Mouse (Mus musculus): ENCODE data around the gene Elmsan1. TPM values are rescaled to one million over a fixed set of nuclear protein-coding genes. Genes with fewer than 3 reads are reported as not detected.

Elmsan1 gene
- polyA plus RNA-seq, 1 experiment from 2014 or later, result 8.8 TPM

DNA sequence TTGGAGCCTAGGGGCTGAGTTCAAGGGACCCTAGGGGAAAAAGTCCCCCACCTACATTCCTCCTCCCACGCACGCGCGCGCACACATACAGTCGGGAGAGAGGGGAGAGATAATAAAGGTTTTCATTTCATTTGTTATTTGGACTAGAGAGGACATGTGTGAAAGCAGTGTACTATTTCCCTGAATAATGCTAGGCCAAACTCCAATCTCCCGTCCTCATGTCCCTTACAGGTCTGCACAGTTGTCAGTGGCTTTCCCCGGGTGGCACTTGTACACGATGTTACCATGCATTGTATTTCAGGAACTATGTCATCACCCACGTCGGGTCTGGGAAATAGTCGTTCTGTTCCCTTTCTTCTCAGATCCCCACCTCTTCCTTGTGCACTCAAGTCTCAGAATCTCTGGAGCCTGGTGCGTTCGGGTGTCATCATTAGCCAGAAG is 460 bp upstream of the Elmsan1 start:
- no peak for ATAC-seq (replicated peaks; ENCODE audit: low FRiP score, low TSS enrichment, low read depth)
- Histone ChIP-seq H3K9ac (ENCODE audit: low read length) (peak overlapping the region; percentile 74), H3K27ac (ENCODE audit: low read depth) (peak overlapping the region; percentile 88), H3K4me3 (ENCODE audit: low read depth, low read length) (peak overlapping the region; percentile 58), H3K36me3 (ENCODE audit: control insufficient read depth, insufficient read depth, low read length) (no peaks in the 10 kb centered on the region), H3K9me3 (ENCODE audit: control insufficient read depth, low read length) (no peaks in the 10 kb centered on the region), H3K4me1 (replicated peaks; ENCODE audit: control insufficient read depth, insufficient read depth, low read length) (peaks cover 27% of the 10 kb centered on the region), H3K4me2 (ENCODE audit: low read length) (peak overlapping the region; percentile 76), H3K27me3 (replicated peaks; ENCODE audit: control insufficient read depth, insufficient read depth, low read length) (no peaks in the 10 kb centered on the region)
- DNase-seq (ENCODE audit: low spot score), result no peak
- WGBS, result 8% methylated on average over 14 of the region's 14 CpGs

DNA sequence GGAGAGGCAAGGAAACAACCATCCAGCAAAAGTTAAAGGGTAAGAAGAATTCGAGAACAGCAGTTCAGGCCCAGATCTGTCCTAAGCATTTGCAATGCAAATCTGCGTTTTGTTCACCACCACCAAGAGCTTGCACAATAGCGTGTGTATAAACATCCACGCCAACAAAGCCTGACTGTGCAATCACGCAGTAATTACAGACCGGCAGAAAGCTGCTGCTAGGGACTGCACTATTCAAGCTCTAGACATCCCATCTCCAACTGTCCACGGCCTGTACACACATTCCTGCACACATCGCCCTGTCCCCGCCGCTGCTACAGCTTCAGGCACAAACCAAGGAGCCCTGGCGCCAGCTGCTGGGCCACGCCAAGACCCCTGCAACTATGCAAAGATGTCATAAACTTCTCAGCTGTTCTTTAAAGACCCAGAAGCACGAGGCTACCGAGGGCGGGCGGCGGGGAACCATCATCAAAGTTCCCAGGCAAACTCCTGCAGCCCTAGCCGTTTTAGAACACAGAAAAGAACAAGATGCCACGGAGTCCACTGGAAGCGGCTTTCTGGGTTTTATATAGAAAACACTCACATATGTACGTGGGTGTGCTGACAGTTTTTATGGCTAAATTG is 1.1 kb downstream of the Elmsan1 start:
- H3K9me3 ChIP-seq (ENCODE audit: control insufficient read depth, low read length), result no peaks in the 10 kb centered on the region
- WGBS, result 4% methylated on average over 21 of the region's 21 CpGs
- H3K9ac ChIP-seq (ENCODE audit: low read length), result peak overlapping the region; percentile 74
- H3K27me3 ChIP-seq (replicated peaks; ENCODE audit: control insufficient read depth, insufficient read depth, low read length), result no peaks in the 10 kb centered on the region
- H3K36me3 ChIP-seq (ENCODE audit: control insufficient read depth, insufficient read depth, low read length), result no peaks in the 10 kb centered on the region
- no peak for ATAC-seq (replicated peaks; ENCODE audit: low FRiP score, low TSS enrichment, low read depth)
- DNase-seq (ENCODE audit: low spot score), result peak; percentile 75
- H3K4me2 ChIP-seq (ENCODE audit: low read length), result peak overlapping the region; percentile 76
- peak overlapping the region; percentile 58 for H3K4me3 ChIP-seq (ENCODE audit: low read depth, low read length)
- peaks cover 29% of the 10 kb centered on the region for H3K4me1 ChIP-seq (replicated peaks; ENCODE audit: control insufficient read depth, insufficient read depth, low read length)
- peak overlapping the region; percentile 88 for H3K27ac ChIP-seq (ENCODE audit: low read depth)

DNA sequence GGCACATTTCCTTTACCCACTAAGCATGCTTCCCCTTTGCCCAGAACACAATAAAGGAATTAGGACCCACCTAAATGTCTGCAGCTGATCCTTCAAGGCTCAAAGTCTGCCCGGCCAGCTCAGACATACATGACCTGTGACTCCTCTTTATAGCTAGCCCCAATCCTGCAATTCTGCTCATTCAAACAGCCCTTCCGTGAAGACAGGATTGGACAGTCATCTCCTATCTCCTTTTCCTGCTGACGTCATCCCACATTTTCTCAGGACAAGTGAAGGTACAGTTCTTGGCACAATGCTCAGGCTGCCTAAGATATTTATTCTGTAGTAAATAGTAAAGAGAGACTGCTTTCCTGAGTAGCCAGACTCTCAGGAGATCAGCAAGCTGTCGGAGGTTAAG is 1.6 kb downstream of the Elmsan1 start:
- Histone ChIP-seq H3K36me3 (ENCODE audit: control insufficient read depth, insufficient read depth, low read length) (no peaks in the 10 kb centered on the region), H3K4me2 (ENCODE audit: low read length) (peak overlapping the region; percentile 76), H3K4me3 (ENCODE audit: low read depth, low read length) (peak overlapping the region; percentile 58), H3K9ac (ENCODE audit: low read length) (peak overlapping the region; percentile 74; the same call in 1 of the 2 replicates), H3K4me1 (replicated peaks; ENCODE audit: control insufficient read depth, insufficient read depth, low read length) (peaks cover 32% of the 10 kb centered on the region), H3K9me3 (ENCODE audit: control insufficient read depth, low read length) (no peaks in the 10 kb centered on the region), H3K27ac (ENCODE audit: low read depth) (peak overlapping the region; percentile 88), H3K27me3 (replicated peaks; ENCODE audit: control insufficient read depth, insufficient read depth, low read length) (no peaks in the 10 kb centered on the region)
- 27% methylated on average over 4 of the region's 4 CpGs for WGBS
- DNase-seq (ENCODE audit: low spot score), result no peak
- ATAC-seq (replicated peaks; ENCODE audit: low FRiP score, low TSS enrichment, low read depth), result no peak; the same call in 1 of the 2 replicates

DNA sequence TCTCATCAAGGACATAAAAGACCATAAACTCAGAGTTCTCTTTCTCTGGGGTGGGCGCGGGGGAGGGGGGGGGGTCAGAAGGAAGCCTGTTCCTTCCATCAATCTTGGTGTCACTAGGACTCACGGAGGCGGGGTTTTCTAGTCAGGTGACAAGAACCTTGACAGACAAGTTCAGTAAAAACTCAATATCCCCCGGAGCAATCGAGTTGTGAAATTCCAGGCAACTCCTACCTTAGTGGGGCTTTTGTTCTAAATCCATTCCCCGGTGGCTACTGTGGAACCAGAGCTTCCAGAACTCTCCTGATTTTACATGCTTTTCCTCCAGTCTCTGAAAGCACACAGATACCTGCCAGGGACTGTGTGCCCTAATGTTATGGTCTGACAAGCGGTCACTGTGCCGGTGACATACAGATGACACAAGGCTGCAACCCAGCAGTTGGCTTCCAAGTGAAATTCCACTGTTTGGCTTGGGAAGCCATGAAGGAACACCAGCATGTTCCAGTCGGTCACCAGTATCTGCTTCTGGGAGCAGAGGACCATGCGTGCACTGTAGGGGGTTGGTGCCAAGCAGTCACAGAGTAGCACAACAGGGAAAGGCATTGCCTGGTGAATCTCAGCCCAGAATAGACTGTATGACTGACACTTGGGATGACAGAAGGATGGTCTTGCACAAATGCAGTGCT is 2.8 kb downstream of the Elmsan1 start:
- H3K36me3 ChIP-seq (ENCODE audit: control insufficient read depth, insufficient read depth, low read length), result no peaks in the 10 kb centered on the region
- WGBS, result 55% methylated on average over 11 of the region's 11 CpGs
- DNase-seq (ENCODE audit: low spot score) (peak; percentile 55), ATAC-seq (replicated peaks; ENCODE audit: low FRiP score, low TSS enrichment, low read depth) (no peak)
- no peak overlapping the region for H3K4me3 ChIP-seq (ENCODE audit: low read depth, low read length)
- H3K9ac ChIP-seq (ENCODE audit: low read length), result no peak overlapping the region
- no peaks in the 10 kb centered on the region for H3K27me3 ChIP-seq (replicated peaks; ENCODE audit: control insufficient read depth, insufficient read depth, low read length)
- H3K9me3 ChIP-seq (ENCODE audit: control insufficient read depth, low read length), result no peaks in the 10 kb centered on the region
- H3K4me1 ChIP-seq (replicated peaks; ENCODE audit: control insufficient read depth, insufficient read depth, low read length), result peaks cover 40% of the 10 kb centered on the region
- H3K4me2 ChIP-seq (ENCODE audit: low read length), result no peak overlapping the region
- 0 out of 2 replicates have a peak overlapping the region, but pooled peaks have one; percentile 23 for H3K27ac ChIP-seq (ENCODE audit: low read depth)

DNA sequence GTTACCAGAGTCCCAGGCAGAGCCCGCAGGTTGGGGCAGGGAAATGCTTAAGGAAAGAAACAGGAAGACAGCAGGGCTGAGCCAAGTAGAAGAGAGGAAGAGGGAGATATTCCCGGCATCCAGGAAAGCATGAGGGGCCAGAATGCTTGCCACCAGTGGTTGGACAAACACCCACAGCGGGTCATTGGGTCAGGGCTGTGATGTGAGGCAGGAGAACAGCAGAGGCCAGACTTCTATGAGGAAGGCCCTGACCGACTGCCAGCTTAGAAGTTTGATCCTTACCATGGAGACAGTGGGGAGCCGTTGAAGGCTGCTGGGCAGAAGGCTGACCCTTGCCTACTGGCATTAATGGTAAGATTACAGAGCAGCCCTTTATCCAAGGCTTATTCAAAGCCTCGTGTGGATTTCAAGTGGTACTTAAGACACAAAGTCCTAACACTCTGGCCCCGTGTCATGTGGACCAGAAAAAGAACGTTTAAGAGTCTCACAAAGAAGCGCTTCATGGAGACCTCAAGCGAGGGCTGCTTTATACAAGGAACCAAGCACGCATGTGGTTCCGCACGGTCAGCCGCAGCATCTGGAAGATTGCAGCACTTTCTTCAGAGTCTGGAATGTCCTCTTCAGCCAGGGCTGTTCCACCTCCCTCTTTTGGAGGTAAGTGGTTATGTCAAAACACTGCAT is 4.0 kb downstream of the Elmsan1 start:
- Histone ChIP-seq H3K27ac (ENCODE audit: low read depth) (0 out of 2 replicates have a peak overlapping the region, but pooled peaks have one; percentile 34), H3K4me2 (ENCODE audit: low read length) (no peak overlapping the region), H3K9ac (ENCODE audit: low read length) (no peak overlapping the region), H3K4me3 (ENCODE audit: low read depth, low read length) (no peak overlapping the region), H3K4me1 (replicated peaks; ENCODE audit: control insufficient read depth, insufficient read depth, low read length) (peaks cover 40% of the 10 kb centered on the region), H3K27me3 (replicated peaks; ENCODE audit: control insufficient read depth, insufficient read depth, low read length) (no peaks in the 10 kb centered on the region), H3K9me3 (ENCODE audit: control insufficient read depth, low read length) (no peaks in the 10 kb centered on the region), H3K36me3 (ENCODE audit: control insufficient read depth, insufficient read depth, low read length) (no peaks in the 10 kb centered on the region)
- no peak for DNase-seq (ENCODE audit: low spot score)
- WGBS, result 51% methylated on average over 14 of the region's 14 CpGs
- ATAC-seq (replicated peaks; ENCODE audit: low FRiP score, low TSS enrichment, low read depth), result no peak

DNA sequence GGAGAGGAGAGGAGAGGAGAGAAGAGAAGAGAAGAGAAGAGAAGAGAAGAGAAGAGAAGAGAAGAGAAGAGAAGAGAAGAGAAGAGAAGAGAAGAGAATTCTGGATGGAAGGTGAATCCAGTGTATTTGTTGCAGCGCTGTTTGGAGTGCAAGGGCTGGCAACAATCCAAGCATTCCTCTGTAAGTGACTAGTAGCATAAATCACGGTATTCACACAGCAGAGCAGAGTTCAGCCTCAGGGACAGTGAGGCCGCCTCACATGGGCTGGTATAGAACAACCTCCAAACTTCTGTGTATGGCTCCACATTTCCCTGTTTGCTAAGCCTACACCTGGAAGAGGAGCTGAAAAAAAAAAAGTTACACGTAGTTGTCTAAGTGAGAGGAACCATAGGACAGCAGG is 6.4 kb downstream of the Elmsan1 start:
- DNase-seq (ENCODE audit: low spot score) (no peak), ATAC-seq (replicated peaks; ENCODE audit: low FRiP score, low TSS enrichment, low read depth) (no peak)
- H3K4me1 ChIP-seq (replicated peaks; ENCODE audit: control insufficient read depth, insufficient read depth, low read length), result peaks cover 39% of the 10 kb centered on the region
- no peaks in the 10 kb centered on the region for H3K9me3 ChIP-seq (ENCODE audit: control insufficient read depth, low read length)
- WGBS, result 20% methylated on average over 4 of the region's 4 CpGs
- no peak overlapping the region for H3K4me2 ChIP-seq (ENCODE audit: low read length)
- H3K27ac ChIP-seq (ENCODE audit: low read depth), result no peak overlapping the region
- H3K27me3 ChIP-seq (replicated peaks; ENCODE audit: control insufficient read depth, insufficient read depth, low read length), result no peaks in the 10 kb centered on the region
- H3K4me3 ChIP-seq (ENCODE audit: low read depth, low read length), result no peak overlapping the region
- H3K36me3 ChIP-seq (ENCODE audit: control insufficient read depth, insufficient read depth, low read length), result no peaks in the 10 kb centered on the region
- no peak overlapping the region for H3K9ac ChIP-seq (ENCODE audit: low read length)

DNA sequence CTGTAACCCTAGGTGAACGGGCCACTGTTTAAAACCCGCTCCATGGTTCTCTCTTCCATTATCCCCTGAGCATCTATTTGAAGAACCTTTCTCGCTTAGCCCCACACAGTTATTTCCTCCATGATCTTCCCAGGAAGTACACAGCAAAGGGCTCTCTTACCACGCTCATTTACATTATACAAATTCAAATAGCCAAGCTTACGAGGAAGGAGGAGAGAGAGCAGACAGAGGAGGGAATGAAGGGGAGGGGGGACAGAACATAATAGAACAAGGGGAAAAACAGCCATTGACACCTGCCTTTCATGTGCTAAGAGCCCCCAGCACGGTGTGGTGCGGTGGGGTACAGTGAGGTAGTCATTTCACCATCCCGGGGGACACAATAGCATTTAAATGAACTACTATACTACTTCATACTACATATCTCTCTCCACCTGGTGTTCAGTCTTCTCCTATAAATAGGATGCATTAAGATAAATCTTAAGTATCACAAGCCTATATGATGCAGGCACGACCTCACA is 7.6 kb downstream of the Elmsan1 start:
- Histone ChIP-seq H3K9ac (ENCODE audit: low read length) (no peak overlapping the region), H3K27me3 (replicated peaks; ENCODE audit: control insufficient read depth, insufficient read depth, low read length) (no peaks in the 10 kb centered on the region), H3K9me3 (ENCODE audit: control insufficient read depth, low read length) (no peaks in the 10 kb centered on the region), H3K4me2 (ENCODE audit: low read length) (no peak overlapping the region), H3K27ac (ENCODE audit: low read depth) (no peak overlapping the region), H3K36me3 (ENCODE audit: control insufficient read depth, insufficient read depth, low read length) (no peaks in the 10 kb centered on the region), H3K4me3 (ENCODE audit: low read depth, low read length) (no peak overlapping the region), H3K4me1 (replicated peaks; ENCODE audit: control insufficient read depth, insufficient read depth, low read length) (peaks cover 44% of the 10 kb centered on the region)
- DNase-seq (ENCODE audit: low spot score) (no peak), ATAC-seq (replicated peaks; ENCODE audit: low FRiP score, low TSS enrichment, low read depth) (no peak)
- WGBS, result 72% methylated on average over 9 of the region's 9 CpGs

DNA sequence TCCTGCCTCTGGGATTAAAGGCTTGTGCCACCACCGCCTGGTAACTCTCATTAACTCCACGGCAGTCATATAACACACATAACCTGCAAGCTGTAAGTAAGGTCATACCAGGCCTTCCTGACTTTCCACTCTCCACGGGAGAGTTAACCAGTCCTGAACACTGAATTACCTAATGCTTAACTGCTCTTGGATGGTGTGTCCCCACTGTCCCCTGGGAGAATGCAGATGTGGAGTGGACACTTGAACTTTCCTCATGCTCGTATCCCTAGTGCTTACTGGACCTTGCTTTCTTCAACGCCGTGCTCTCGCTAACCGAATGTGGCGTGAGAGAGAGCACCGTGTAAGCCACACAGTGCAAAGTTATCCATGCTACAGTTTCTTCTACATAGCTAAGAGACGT is 8.4 kb downstream of the Elmsan1 start:
- no peak for ATAC-seq (replicated peaks; ENCODE audit: low FRiP score, low TSS enrichment, low read depth)
- no peak for DNase-seq (ENCODE audit: low spot score)
- Histone ChIP-seq H3K4me3 (ENCODE audit: low read depth, low read length) (no peak overlapping the region), H3K9me3 (ENCODE audit: control insufficient read depth, low read length) (no peaks in the 10 kb centered on the region), H3K4me1 (replicated peaks; ENCODE audit: control insufficient read depth, insufficient read depth, low read length) (peaks cover 40% of the 10 kb centered on the region), H3K27ac (ENCODE audit: low read depth) (no peak overlapping the region), H3K27me3 (replicated peaks; ENCODE audit: control insufficient read depth, insufficient read depth, low read length) (no peaks in the 10 kb centered on the region), H3K36me3 (ENCODE audit: control insufficient read depth, insufficient read depth, low read length) (no peaks in the 10 kb centered on the region), H3K4me2 (ENCODE audit: low read length) (no peak overlapping the region), H3K9ac (ENCODE audit: low read length) (no peak overlapping the region)
- 88% methylated on average over 11 of the region's 11 CpGs for WGBS

Measured in intestine, embryonic 14.5 days (tissue).